Mouse (Mus musculus) urinary bladder, postnatal 10 days (tissue): ENCODE results near the gene Cdc42bpb.

ENCODE experiments used
- DNase-seq: peaks from one replicate; pipeline ENCODE4 v3.0.0; 2022; ENCODE audit warnings: low spot score

The Cdc42bpb gene

GRCm38 (mm10) chr12:111337864-111338354, 39.6 kb downstream of the Cdc42bpb start:
- no peak for DNase-seq

- DNase-seq, result no peak
These were observed 44.4 kb downstream of the Cdc42bpb start for GRCm38 (mm10) chr12:111333020-111333605.

DNA sequence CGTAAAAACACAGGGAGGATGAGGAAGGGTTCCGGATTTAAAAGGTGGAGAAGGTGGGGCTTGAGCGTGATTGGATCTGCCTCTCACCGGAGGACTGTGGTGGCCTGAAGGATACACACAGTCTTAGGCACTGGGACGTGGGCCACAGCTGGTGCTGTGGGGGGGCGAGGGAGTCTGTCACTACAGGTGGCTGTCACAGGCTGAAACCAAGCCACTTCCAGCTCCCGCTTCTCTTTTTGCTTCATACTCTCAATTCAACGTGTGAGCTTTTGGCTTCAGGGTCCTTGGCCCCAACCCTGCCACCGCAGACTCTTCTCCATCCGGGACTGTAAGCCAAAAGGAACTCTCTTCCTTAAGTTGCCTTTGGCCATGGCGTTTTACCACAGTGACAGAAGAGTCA, 45.1 kb downstream of the Cdc42bpb start:
- DNase-seq, result no peak

DNA sequence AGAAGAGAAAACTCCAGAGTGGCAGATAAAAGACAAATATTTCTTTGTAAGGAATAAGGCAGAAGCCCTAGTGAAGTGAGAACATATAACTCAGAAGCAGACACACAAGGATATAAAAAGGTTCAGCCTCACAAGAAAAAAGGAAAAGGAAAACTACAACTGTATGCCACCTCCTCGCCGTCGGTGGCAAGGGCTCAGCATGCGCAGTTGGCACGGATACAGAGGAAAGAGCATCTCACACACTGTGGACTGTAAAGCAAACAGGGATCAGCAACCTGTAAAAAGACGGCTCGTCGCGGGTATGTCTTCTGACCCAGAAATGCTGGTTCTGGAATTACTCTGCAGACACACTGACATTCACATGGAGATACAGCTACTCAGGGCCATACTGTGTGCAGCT, 45.9 kb downstream of the Cdc42bpb start:
- no peak for DNase-seq

GRCm38 (mm10) chr12:111329281-111329680, 48.2 kb downstream of the Cdc42bpb start:
- DNase-seq, result no peak

GRCm38 (mm10) chr12:111328360-111328759, 49.2 kb downstream of the Cdc42bpb start:
- no peak for DNase-seq

- DNase-seq, result no peak
These were observed 51.6 kb downstream of the Cdc42bpb start for GRCm38 (mm10) chr12:111325744-111326424.

- DNase-seq, result no peak
These were observed 52.6 kb downstream of the Cdc42bpb start for GRCm38 (mm10) chr12:111324949-111325348.

GRCm38 (mm10) chr12:111324536-111324935, 53.0 kb downstream of the Cdc42bpb start:
- no peak for DNase-seq

DNA sequence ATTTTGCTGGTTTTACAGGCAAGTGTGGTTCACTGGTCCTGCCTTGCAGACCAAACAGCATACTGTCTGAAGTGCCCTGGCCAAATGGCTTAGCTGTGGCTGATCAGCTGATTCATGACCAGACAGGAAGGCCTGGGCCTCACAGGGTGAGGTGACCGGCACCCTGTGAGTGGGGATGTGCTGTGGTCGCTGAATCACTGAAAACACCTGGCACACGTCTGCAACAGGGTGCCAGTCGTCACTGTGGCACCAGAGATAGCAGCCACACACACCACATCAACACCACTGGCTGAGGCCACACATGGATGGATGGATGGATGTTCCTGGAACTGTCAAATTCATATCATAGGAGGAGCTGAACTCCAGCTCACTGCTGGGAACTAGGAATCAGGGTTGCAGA, 54.1 kb downstream of the Cdc42bpb start:
- no peak for DNase-seq

- no peak for DNase-seq
These were observed 55.7 kb downstream of the Cdc42bpb start for GRCm38 (mm10) chr12:111321832-111322231.

DNA sequence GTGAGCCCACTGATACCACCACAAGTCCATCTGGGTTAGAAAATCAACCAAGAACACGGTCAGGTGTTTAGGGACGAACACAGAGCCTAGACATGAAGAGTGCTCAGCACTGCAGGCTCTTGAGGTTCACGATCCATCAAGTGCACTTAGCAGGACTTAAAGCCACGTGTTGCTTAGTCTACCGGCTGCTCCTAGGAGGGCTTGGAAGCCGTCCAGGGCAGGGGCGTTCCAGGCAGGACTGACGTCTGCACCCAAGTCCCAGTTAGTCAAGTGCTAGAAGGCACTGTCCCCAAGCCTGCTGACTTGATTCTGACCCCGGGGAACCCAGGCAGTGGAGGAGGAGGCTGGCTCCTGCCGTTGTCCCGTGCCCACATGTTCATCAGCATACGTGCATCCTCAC, 57.0 kb downstream of the Cdc42bpb start:
- no peak for DNase-seq

GRCm38 (mm10) chr12:111317694-111318093, 59.8 kb downstream of the Cdc42bpb start:
- no peak for DNase-seq

DNA sequence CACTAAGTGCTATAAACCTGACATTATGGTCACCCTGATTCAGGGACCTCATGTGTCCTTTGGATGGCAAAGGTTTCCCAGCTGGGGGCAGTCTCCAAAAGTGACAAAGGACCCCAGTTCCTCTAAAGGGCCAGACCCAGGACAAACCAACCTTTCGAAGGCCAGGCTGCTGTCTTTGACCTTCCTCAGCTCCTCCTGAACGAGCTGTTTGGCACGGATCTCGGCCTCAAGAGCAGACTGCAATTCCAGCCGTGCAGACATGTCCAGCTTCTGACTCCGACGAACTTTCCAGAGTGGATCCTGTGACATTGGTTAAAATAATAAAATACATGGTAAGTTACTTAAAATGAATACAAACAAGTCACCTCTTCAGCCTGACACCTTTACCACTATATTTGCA, 63.2 kb downstream of the Cdc42bpb start:
- no peak for DNase-seq

GRCm38 (mm10) chr12:111311775-111312174, 65.7 kb downstream of the Cdc42bpb start:
- DNase-seq, result no peak

DNA sequence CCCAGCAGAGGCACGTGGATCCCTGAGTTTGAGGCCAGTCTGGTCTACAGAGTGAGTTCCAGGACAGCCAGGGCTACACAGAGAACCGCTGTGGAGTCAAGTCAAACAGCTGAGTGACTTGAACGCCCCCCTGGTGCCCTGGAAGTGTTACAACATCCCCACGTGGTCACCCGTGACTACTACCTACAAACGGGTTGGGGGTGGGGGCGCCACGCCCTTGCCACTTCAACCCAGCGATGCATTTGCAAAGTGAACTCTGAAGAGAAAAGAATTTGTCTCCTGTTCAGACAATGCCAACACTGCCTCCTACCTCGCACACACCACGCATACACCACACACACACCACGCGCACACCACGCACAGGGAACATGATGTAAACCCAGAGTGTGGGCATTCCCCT, 67.6 kb downstream of the Cdc42bpb start:
- no peak for DNase-seq

- no peak for DNase-seq
These were observed 68.3 kb downstream of the Cdc42bpb start for GRCm38 (mm10) chr12:111309256-111309655.

DNA sequence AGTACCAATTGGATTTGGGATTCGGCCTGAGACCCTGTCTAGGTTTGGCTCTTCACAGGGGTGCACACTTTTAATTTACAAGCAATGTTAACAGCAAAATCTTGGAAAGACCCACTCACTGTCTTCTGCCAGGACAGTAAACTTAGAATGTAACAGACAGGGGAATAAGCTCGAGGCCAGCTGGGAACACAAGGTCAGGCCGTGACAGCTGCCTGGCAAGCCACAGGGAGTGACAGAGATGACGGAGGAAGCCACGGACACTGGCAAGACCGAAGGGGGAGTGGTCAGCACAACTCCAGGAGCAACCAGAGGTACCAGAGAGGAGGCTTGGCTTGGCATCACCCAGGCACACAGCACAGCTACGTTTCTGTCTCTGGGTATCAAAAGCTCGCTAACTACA, 70.7 kb downstream of the Cdc42bpb start:
- no peak for DNase-seq

DNA sequence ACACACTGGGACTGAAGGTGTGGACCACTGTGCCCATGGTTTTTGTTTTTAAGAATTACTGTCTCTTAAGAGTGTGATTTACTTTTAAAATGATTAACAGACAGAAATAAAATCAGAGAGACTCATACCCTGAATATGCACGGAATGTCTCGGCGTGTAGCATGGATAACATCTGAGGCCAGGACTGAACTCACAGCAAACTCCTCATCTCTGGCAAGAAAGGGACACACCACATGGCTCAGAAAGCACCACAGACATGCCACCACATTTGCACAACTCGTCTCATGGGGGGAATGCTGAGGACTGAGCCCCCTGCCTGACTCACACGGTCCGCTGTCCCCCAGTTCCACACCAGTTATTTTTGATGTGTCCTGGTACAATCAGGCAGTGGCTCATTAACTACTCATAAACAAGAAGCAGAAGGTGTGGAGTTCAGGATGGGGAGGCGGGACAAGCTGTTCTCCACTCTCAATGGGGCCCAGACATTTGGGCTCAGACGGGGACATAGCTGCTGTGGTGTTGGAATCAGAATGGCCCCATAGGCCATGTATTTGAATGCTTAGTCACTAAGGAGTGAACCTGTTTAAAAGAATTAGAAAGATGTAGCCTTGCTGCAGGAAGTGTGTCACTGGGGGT, 73.7 kb downstream of the Cdc42bpb start:
- no peak for DNase-seq

DNA sequence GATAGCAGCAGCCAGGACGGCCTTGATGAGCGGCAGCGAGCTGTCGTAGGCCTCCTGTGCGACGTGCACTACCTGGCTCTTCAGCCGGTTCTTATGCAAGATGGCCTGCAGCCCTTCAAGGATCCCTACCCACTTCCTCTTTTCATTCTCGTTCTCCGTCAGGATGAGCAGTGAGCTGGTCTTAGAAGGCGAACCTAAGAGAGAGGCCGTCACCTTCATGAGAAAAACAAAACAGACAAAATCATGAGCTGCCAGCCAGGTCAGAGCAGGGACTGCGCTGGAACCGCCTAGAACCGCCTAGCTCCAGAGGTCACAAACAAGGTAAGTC, 75.5 kb downstream of the Cdc42bpb start:
- DNase-seq, result no peak

GRCm38 (mm10) chr12:111301322-111302017, 76.0 kb downstream of the Cdc42bpb start:
- DNase-seq, result no peak

GRCm38 (mm10) chr12:111293025-111293424, 84.5 kb downstream of the Cdc42bpb start:
- DNase-seq, result no peak

GRCm38 (mm10) chr12:111284532-111284931, 93.0 kb downstream of the Cdc42bpb start:
- no peak for DNase-seq
